Mouse (Mus musculus) T-helper 2 cell (primary cell): Measurements from ENCODE around the gene Ankrd17.

Experiments used
- in situ Hi-C: fragments of 300-600 bp; cut with MboI, MseI; formaldehyde crosslinking; loops from one replicate; pipeline ENCODE4 v1.15.1; 2025; ENCODE audit warnings: high pct_unique_total_duplicates

Ankrd17 gene

DNA sequence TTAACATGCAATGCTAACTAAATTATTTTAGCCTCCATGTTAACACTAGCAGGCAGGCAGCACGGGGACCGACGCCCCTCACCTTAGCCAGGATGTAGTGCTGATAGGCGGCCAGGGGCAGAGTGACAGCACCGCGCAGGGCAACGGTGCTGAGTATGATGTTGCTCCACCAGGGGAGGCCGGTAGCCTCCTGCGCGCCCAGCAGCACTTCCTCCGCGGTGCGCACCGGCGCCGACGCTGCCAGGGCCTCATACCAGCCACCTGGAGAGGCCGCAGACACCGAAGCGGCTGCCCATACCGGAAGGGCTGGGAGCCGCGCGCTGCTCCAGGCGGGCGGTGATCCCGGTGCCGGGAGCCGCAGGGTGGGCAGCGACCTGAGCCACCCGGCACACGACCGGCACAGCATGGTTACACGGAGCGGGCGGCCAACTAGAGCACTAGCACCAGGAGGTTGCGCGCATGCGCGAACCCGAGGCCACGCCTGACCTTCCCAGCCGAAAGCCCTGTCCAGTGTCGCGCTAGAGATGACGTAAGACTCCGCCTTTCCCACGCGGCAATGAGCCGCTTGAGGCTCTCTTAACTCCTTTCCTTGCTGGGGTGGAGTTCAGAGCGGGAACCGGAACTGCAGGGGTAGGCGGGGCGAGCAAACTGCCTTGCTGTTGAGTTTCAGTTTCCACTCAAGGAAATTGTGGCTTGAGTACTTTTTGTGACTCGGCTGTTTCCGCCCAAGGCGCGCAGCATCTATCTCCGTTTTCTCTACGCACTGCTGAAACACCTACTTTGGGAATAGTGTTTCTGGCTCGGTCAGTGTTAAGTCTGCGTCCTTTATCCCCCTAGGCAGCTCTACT lies 142.6 kb downstream of the Ankrd17 start, which contains the start of gene Cox18:
TSS of gene Cox18 (minus strand) at position 468 of the 848 bp plus-strand sequence.
- in situ Hi-C loops = loop anchor here (10.0 kb wide), 1 partner anchor 141 kb away; the partner anchor contains the start of genes Ankrd17 and Gm9958

DNA sequence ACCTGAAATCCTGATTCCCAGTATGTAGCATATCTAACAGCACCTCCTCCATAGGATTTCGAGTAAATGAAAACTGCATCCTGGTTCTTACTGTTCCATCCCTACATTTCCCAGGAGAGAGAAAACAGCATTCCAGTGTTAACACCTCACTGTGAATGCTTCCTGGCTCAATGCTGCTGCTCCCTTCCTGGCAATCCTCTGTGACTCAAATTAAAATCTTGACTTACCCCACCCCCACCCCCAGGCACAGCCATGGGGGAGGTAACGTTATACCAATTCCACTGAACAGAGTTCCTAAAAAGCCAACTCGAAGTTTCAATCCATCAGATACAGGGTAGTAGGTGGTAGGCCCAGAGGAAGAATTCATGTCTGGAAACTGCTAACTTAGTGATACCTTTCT lies 143.4 kb downstream of the Ankrd17 start:
- in situ Hi-C loops = loop anchor here (10.0 kb wide), 1 partner anchor 142 kb away; the partner anchor contains the start of genes Ankrd17 and Gm9958

DNA sequence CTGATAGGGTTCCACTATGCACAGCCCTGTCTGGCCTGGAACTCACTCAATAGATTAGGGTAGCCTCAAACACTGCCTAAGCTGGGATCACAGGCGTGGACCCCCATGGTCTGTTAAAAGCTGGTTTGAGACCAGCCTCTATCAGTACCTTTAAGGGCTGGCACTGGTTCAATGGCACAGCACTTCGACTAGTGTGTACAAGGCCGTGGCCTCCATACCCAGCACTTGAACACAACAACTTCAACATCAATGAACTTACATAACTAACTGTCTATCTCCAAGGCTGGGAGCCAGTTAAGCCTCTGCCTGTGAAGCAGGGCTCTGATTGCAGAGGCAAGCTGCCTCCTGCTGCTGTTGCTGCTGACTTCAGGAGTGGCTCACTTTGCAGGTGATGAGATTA lies 148.6 kb downstream of the Ankrd17 start:
- in situ Hi-C loops = no loop called here

DNA sequence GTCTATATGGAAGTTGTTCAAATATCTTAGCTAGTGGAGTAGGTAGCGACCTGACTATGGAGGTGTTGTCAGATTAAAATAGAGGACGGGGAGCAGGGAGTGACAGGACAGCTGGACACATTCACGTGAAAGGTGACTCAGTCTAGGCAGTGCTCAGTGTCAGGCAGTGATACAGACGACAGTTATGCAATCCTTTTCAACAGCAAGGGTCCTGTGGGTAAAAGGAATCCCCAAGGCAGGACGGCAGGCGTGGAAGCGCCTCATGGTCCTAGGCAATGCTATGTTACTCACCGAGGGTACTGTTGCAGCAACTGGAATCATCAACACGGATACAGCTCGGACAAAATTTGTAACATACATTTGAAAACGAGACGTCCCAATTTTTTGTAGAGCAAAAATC lies 149.2 kb downstream of the Ankrd17 start:
- in situ Hi-C loops = no loop called here

- in situ Hi-C loops = no loop called here
Measured at GRCm38 (mm10) chr5:90213356-90213755, 153.0 kb downstream of the Ankrd17 start.

DNA sequence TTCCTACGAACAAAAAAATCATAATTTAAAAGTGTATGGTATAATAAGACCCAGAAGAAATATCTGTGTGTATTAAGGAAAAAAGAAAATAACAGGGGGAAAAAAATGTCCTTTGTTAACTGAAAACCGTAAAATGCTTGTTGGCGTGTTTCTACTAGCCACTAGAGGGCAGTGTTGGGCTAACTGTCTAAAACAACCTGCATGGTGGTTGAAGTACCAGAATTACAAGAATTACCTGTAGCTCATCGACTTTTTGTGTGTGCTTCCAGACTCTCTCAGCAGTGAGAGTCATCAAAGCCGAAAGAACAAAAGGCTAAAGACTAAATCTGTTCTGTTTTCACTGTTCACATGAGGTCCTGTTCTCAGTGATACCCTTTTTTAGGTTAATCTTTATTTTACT lies 163.2 kb downstream of the Ankrd17 start:
- in situ Hi-C loops = loop anchor here (10.0 kb wide), 1 partner anchor 292 kb away; the partner anchor contains the start of gene Afp

DNA sequence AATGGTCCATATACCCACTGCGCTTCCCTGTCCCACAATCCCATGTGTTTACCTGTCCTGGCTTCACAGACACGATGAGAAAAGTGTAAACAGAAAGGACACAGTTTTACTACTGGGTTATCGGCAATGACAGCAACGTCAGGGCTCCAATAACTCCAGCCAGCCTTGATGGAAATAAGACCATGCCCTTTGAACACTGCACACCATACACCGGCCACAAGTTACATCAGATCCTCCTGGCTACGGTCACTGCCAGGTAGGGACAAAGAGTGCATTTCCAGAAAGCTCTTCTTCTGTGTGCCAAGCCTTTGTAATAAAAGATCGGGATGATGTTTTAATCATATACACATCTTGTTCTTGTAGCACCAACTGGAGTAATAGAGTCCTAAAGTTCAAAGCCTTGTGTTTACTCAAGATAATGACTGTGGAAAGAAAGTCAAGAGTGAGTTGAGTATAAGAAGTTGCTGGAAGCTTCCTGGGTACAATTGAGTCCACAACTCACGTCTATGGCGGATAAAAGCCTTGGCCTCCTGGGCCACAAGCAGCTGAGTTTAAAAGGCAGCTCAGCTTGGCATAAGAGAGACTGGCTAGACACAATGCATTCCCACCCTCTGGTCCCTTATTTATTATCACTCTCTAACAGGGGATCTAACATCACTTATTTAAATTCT lies 163.8 kb downstream of the Ankrd17 start:
- in situ Hi-C loops = loop anchor here (10.0 kb wide), 1 partner anchor 292 kb away; the partner anchor contains the start of gene Afp

DNA sequence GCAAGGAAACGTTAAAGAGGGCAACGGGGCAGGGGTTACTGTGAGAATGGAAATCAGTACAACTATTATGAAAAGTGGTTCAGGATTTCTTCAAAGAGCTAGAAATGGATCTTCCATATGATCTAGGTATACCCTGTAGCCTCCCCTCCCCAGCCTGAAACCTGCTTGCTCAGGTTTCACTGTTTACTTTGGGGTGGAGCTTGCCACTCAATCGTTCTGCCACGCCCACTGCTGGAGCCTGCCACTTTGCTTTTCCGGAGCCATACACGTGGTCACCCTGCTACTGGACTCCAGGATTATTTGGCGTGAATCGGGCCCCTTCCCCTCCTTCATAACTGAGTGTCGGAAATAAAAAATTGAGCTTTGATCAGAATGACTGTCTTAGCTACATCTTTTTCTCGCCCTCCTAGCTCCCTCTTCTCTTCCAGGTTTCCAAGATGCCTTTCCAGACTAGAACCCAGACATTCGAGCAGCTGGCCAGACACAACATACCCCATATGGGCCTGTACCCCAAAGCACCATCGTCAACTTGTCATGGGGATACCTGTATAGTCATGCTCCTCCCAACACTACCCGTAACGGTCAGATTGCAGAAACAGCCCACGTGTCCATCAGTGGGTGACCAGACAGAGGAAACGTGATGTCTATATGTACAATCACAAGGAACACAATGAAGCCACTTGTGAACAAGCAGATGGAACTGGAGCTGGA lies 166.3 kb downstream of the Ankrd17 start:
- in situ Hi-C loops = loop anchor here (10.0 kb wide), 3 partner anchors 295 to 455 kb away; partner anchors contain the start of gene Afp

DNA sequence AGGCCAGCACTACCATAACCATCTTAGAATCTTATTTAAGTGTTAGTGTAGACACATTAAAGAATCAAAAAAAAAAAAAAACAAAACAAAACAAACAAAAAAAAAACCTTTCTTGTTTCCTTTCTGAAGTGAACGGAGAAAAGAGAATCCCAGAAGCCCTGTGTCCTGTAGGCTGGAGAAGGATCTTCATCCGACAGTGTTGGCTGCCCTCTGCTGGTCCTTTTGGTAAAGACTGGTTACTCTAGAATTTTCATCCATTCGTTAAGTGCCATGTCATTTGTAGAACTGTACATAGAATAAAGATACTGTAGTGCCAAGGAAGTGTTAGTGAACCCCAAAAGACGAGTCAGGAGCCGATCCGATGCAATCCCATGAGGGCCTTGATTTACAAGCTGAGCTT lies 171.5 kb downstream of the Ankrd17 start:
- in situ Hi-C loops = loop anchor here (10.0 kb wide), 2 partner anchors 350 to 460 kb away; no protein-coding TSS in a partner anchor

DNA sequence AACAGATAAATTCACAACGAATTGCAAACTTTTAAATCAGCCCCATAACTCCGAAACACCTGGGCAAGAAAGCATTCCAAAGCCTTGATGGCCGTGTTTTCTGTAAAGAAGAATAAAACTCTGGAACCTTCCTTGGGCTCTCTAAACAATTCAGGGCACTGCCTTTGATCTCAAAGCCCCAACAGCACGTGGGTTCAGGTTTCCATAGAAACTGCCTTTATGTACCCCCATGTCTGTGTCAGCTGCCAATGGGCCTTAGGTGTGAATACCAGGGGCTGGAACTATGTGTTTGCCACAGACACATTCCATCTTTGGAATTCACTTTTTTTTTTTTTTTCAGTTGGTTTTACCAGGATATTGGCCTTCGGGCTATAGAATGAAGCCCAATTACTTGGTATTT lies 183.6 kb downstream of the Ankrd17 start:
- in situ Hi-C loops = no loop called here

DNA sequence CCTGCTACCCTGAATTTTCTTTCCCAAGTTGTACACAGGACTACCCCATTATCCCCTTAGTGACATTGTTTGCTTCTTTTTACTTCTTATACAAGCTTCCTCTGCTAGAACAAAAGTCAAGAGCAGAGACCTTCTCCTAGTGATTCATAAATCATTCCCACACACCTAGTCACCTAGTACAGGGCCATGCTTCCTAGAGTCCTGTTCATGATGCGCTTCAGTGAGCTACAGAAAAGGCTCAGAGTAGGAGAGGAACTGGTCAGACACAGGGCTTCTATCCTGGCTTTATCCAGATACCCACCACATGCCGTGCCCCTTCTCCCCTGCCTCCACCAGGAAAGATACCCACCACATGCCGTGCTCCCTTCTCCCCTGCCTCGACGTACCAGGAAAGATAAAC lies 187.3 kb downstream of the Ankrd17 start:
- in situ Hi-C loops = no loop called here

GRCm38 (mm10) chr5:90178116-90178515 lies 188.3 kb downstream of the Ankrd17 start:
- in situ Hi-C loops = no loop called here
